Mouse (Mus musculus) C2C12 (cell line): ENCODE data around the gene Jam3.

ENCODE experiments used
- CEBPB ChIP-seq: IDR thresholded peaks from one replicate; pipeline ENCODE4 v1.6.1; 2011; ENCODE audit warnings: low read depth, mild to moderate bottlenecking, control low read depth, moderate library complexity
- CTCF ChIP-seq: IDR thresholded peaks from one replicate; pipeline ENCODE4 v1.5.1; 2011; ENCODE audit not compliant: control insufficient read depth, insufficient read depth, insufficient read length
- FOSL1 ChIP-seq: IDR thresholded peaks from one replicate; pipeline ENCODE4 v1.8.0; 2011; ENCODE audit warnings: mild to moderate bottlenecking, low read length; ENCODE audit not compliant: poor library complexity, insufficient read depth, severe bottlenecking
- MAX ChIP-seq: IDR thresholded peaks from one replicate; pipeline ENCODE4 v1.6.1; 2011; ENCODE audit warnings: mild to moderate bottlenecking, control low read depth
- MYOD1 ChIP-seq: IDR thresholded peaks from one replicate; pipeline ENCODE4 v1.6.1; 2011; ENCODE audit warnings: low read depth; ENCODE audit not compliant: control insufficient read depth, insufficient read length
- MYOG ChIP-seq: IDR thresholded peaks from one replicate; pipeline ENCODE4 v1.6.1; 2011; ENCODE audit not compliant: control insufficient read depth, insufficient read length; ENCODE audit errors: extremely low read depth
- USF1 ChIP-seq: IDR thresholded peaks from one replicate; pipeline ENCODE4 v1.6.1; 2011; ENCODE audit warnings: low read depth, mild to moderate bottlenecking, control low read depth, moderate library complexity

- TF ChIP-seq MYOD1 = no peak
- TF ChIP-seq MAX = no peak
- no peak for TF ChIP-seq CTCF
- TF ChIP-seq USF1 = no peak
- no peak for TF ChIP-seq FOSL1
- TF ChIP-seq MYOG = no peak
- TF ChIP-seq CEBPB = no peak
Observed at GRCm38 (mm10) chr9:27075812-27076211, 79.4 kb downstream of the Jam3 start.
